Mouse (Mus musculus) skeletal muscle tissue, adult 2 months (tissue): ENCODE data around the gene Mrpl50.

ENCODE experiments used
- DNase-seq: peaks from one replicate; pipeline ENCODE4 v3.0.0-alpha.2; 2012; ENCODE audit warnings: low read depth, low spot score

Gene Mrpl50

GRCm38 (mm10) chr4:49520572-49521340, at the start of gene Mrpl50, which contains the start of gene Zfp189:
Gene Mrpl50, minus strand, starts transcription at chr4:49521093.
Gene Zfp189, plus strand, starts transcription at chr4:49521176.
- peak; percentile 96 for DNase-seq

- DNase-seq = peak; percentile 68
These were observed 46.7 kb upstream of the Mrpl50 start for GRCm38 (mm10) chr4:49567613-49568012.

GRCm38 (mm10) chr4:49559915-49560772, 39.3 kb upstream of the Mrpl50 start:
- DNase-seq = peak; percentile 94

GRCm38 (mm10) chr4:49558181-49558580, 37.3 kb upstream of the Mrpl50 start:
- DNase-seq = no peak

GRCm38 (mm10) chr4:49557375-49557774, 36.5 kb upstream of the Mrpl50 start:
- DNase-seq = no peak

- no peak for DNase-seq
These were observed 32.5 kb upstream of the Mrpl50 start for GRCm38 (mm10) chr4:49553380-49553779.

GRCm38 (mm10) chr4:49549383-49549782, 28.5 kb upstream of the Mrpl50 start, which contains the start of gene Aldob:
Gene Aldob, minus strand, starts transcription at chr4:49549546.
- DNase-seq = no peak

- DNase-seq = no peak
These were observed 26.8 kb upstream of the Mrpl50 start for GRCm38 (mm10) chr4:49547544-49548219.

GRCm38 (mm10) chr4:49546873-49547543, 26.1 kb upstream of the Mrpl50 start:
- DNase-seq = no peak

GRCm38 (mm10) chr4:49546026-49546425, 25.1 kb upstream of the Mrpl50 start:
- no peak for DNase-seq

GRCm38 (mm10) chr4:49540966-49541365, 20.1 kb upstream of the Mrpl50 start:
- peak; percentile 30 for DNase-seq

GRCm38 (mm10) chr4:49539665-49540064, 18.8 kb upstream of the Mrpl50 start:
- DNase-seq = no peak

- no peak for DNase-seq
These were observed 15.8 kb upstream of the Mrpl50 start for GRCm38 (mm10) chr4:49536671-49537070.

- DNase-seq = no peak
These were observed 14.9 kb upstream of the Mrpl50 start for GRCm38 (mm10) chr4:49535675-49536294.

- DNase-seq = no peak
These were observed 14.1 kb upstream of the Mrpl50 start for GRCm38 (mm10) chr4:49535036-49535435.

GRCm38 (mm10) chr4:49522576-49522975, 1.7 kb upstream of the Mrpl50 start:
- no peak for DNase-seq

- DNase-seq = no peak
These were observed 453 bp upstream of the Mrpl50 start for GRCm38 (mm10) chr4:49521346-49521745.

- no peak for DNase-seq
These were observed 1.4 kb downstream of the Mrpl50 start for GRCm38 (mm10) chr4:49519476-49519875.

- no peak for DNase-seq
These were observed 6.5 kb downstream of the Mrpl50 start for GRCm38 (mm10) chr4:49514441-49514840.

GRCm38 (mm10) chr4:49512636-49513035, 8.3 kb downstream of the Mrpl50 start:
- no peak for DNase-seq
